Mouse (Mus musculus) heart, embryonic 14.5 days (tissue): ENCODE data around the gene Eif3k. TPM values are rescaled to one million over a fixed set of nuclear protein-coding genes. Genes with fewer than 3 reads are reported as not detected.

ENCODE experiments used
- ATAC-seq: fragments of 200-750 bp; cut with Nextera tagmentation; 2 replicates; pipeline ENCODE4 v1.8.0; 2017; ENCODE audit warnings: low read depth, moderate TSS enrichment; ENCODE audit not compliant: insufficient number of reproducible peaks, insufficient read depth, low FRiP score
- H3K27ac ChIP-seq, 2 experiments: fragments of 200-500 bp in 1 of 2; fragments of 300-500 bp in 1 of 2; sonication (generic) in 1 of 2; replicated peaks in 1 of 2; 2 replicates each; pipeline ENCODE4 v1.5.1; 2012 to 2014; ENCODE audit warnings: low read depth in 2 of 2, low read length in 2 of 2, control low read depth in 1 of 2, mild to moderate bottlenecking in 1 of 2, mixed read lengths in 1 of 2; ENCODE audit not compliant: control insufficient read depth in 1 of 2, insufficient read depth in 1 of 2
- H3K27me3 ChIP-seq: fragments of 300-500 bp; sonication (generic); 2 replicates; pipeline ENCODE4 v1.6.1; 2014; ENCODE audit warnings: mild to moderate bottlenecking, low read length, control low read depth; ENCODE audit not compliant: control insufficient read depth, insufficient read depth
- H3K36me3 ChIP-seq: fragments of 300-500 bp; sonication (generic); 2 replicates; pipeline ENCODE4 v1.6.1; 2014; ENCODE audit warnings: mild to moderate bottlenecking, control low read depth, low read length, mixed read lengths; ENCODE audit not compliant: control insufficient read depth, insufficient read depth
- H3K4me1 ChIP-seq, 2 experiments: fragments of 200-500 bp in 1 of 2; fragments of 300-500 bp in 1 of 2; sonication (generic) in 1 of 2; 2 replicates each; pipeline ENCODE4 v1.6.1; 2012 to 2014; ENCODE audit warnings: low read length in 2 of 2, control low read depth in 1 of 2, mixed read lengths in 1 of 2; ENCODE audit not compliant: control insufficient read depth in 2 of 2, insufficient read depth in 2 of 2
- H3K4me2 ChIP-seq: fragments of 300-500 bp; sonication (generic); 2 replicates; pipeline ENCODE4 v1.6.1; 2014; ENCODE audit warnings: mild to moderate bottlenecking, low read length
- H3K4me3 ChIP-seq, 2 experiments: fragments of 200-500 bp in 1 of 2; fragments of 300-500 bp in 1 of 2; sonication (generic) in 1 of 2; 2 replicates each; pipeline ENCODE4 v1.5.1; 2012 to 2014; ENCODE audit warnings: low read length in 2 of 2, mild to moderate bottlenecking in 2 of 2, control low read depth in 1 of 2, low read depth in 1 of 2, moderate library complexity in 1 of 2; ENCODE audit not compliant: control insufficient read depth in 1 of 2, insufficient read depth in 1 of 2
- H3K9ac ChIP-seq: fragments of 300-500 bp; sonication (generic); 2 replicates; pipeline ENCODE4 v1.6.1; 2014; ENCODE audit warnings: mild to moderate bottlenecking, low read length
- H3K9me3 ChIP-seq: fragments of 300-500 bp; sonication (generic); 2 replicates; pipeline ENCODE4 v1.6.1; 2016; ENCODE audit warnings: low read length, control low read depth; ENCODE audit not compliant: control insufficient read depth
- WGBS: fragments of 180-500 bp; shearing (Covaris S2); extraction: QIAGEN DNeasy Blood & Tissue Kit; methylation state at CpG from one replicate; pipeline ENCODE4 v1.1.7; 2014; 5-methylcytosine and 5-hydroxymethylcytosine counted together
- polyA plus RNA-seq: library from polyadenylated mRNA; unstranded; fragments of >200 nt; fragmentation: Nextera tagmentation; extraction: Ambion mirVana; gene quantifications from 2 replicates; pipeline ENCODE4 v1.2.1, GENCODE M21; 2014

Gene Eif3k
- polyA plus RNA-seq, 1 experiment from 2014 or later: 319 TPM

- Histone ChIP-seq H3K27ac (no peak overlapping the region), H3K36me3 (peaks cover 5% of the 10 kb centered on the region), H3K4me3 (no peak overlapping the region), H3K27me3 (no peaks in the 10 kb centered on the region), H3K9ac (no peak overlapping the region), H3K9me3 (no peaks in the 10 kb centered on the region), H3K4me2 (no peak overlapping the region), H3K4me1 (peaks cover 14% of the 10 kb centered on the region in 2 experiments)
- no peak for ATAC-seq
- WGBS: 100% methylated on average over 1 of the region's 1 CpGs
Observed at GRCm38 (mm10) chr7:28984452-28984851, 2.8 kb upstream of the Eif3k start.

- H3K27me3 ChIP-seq: no peaks in the 10 kb centered on the region
- no peaks in the 10 kb centered on the region for H3K9me3 ChIP-seq
- H3K9ac ChIP-seq: no peak overlapping the region
- no peak overlapping the region for H3K4me3 ChIP-seq
- no peak overlapping the region for H3K4me2 ChIP-seq
- no peak for ATAC-seq
- peaks cover 14% of the 10 kb centered on the region in 2 experiments for H3K4me1 ChIP-seq
- WGBS: 52% methylated on average over 4 of the region's 4 CpGs
- no peak overlapping the region for H3K27ac ChIP-seq
- H3K36me3 ChIP-seq: peaks cover 11% of the 10 kb centered on the region
Observed at GRCm38 (mm10) chr7:28983849-28984248, 2.2 kb upstream of the Eif3k start.

GRCm38 (mm10) chr7:28983141-28983564, 1.5 kb upstream of the Eif3k start:
- 56% methylated on average over 11 of the region's 11 CpGs for WGBS
- Histone ChIP-seq H3K36me3 (peaks cover 18% of the 10 kb centered on the region), H3K27ac (no peak overlapping the region), H3K9me3 (no peaks in the 10 kb centered on the region), H3K4me3 (no peak overlapping the region), H3K9ac (no peak overlapping the region), H3K4me1 (peaks cover 14% of the 10 kb centered on the region in 2 experiments), H3K27me3 (no peaks in the 10 kb centered on the region), H3K4me2 (peak overlapping the region; percentile 81)
- no peak for ATAC-seq

- peak overlapping the region; percentile 76 to 86 for H3K27ac ChIP-seq
- H3K27me3 ChIP-seq: no peaks in the 10 kb centered on the region
- H3K4me3 ChIP-seq: peak overlapping the region; percentile 53 to 66
- peaks cover 25% of the 10 kb centered on the region for H3K36me3 ChIP-seq
- H3K9me3 ChIP-seq: no peaks in the 10 kb centered on the region
- WGBS: 16% methylated on average over 19 of the region's 19 CpGs
- peak; percentile 29 for ATAC-seq
- H3K9ac ChIP-seq: peak overlapping the region; percentile 80
- H3K4me1 ChIP-seq: peaks cover 14% of the 10 kb centered on the region in 2 experiments
- peak overlapping the region; percentile 81 for H3K4me2 ChIP-seq
Observed at GRCm38 (mm10) chr7:28982274-28983013, 780 bp upstream of the Eif3k start.

- 83% methylated on average over 9 of the region's 9 CpGs for WGBS
- H3K4me1 ChIP-seq: peaks cover 8 to 13% of the 10 kb centered on the region in 2 experiments
- H3K4me3 ChIP-seq: no peak overlapping the region
- H3K9me3 ChIP-seq: no peaks in the 10 kb centered on the region
- no peak overlapping the region for H3K27ac ChIP-seq
- no peak for ATAC-seq
- H3K27me3 ChIP-seq: no peaks in the 10 kb centered on the region
- H3K36me3 ChIP-seq: peaks cover 67% of the 10 kb centered on the region
- H3K9ac ChIP-seq: no peak overlapping the region
- no peak overlapping the region for H3K4me2 ChIP-seq
Observed at GRCm38 (mm10) chr7:28977556-28977955, 4.1 kb downstream of the Eif3k start.

- peaks cover 18 to 25% of the 10 kb centered on the region in 2 experiments for H3K4me1 ChIP-seq
- H3K9ac ChIP-seq: no peak overlapping the region
- H3K36me3 ChIP-seq: peaks cover 70% of the 10 kb centered on the region
- no peaks in the 10 kb centered on the region for H3K27me3 ChIP-seq
- 86% methylated on average over 8 of the region's 8 CpGs for WGBS
- H3K9me3 ChIP-seq: no peaks in the 10 kb centered on the region
- no peak overlapping the region for H3K4me2 ChIP-seq
- no peak overlapping the region for H3K4me3 ChIP-seq
- no peak for ATAC-seq
- H3K27ac ChIP-seq: peak overlapping the region in 1 of 2 experiments; percentile 79; a peak in 2 of 4 replicates
Observed at GRCm38 (mm10) chr7:28973025-28973424, 8.6 kb downstream of the Eif3k start.

- Histone ChIP-seq H3K27me3 (no peaks in the 10 kb centered on the region), H3K27ac (peak overlapping the region; percentile 79), H3K4me1 (peaks cover 18 to 25% of the 10 kb centered on the region in 2 experiments), H3K9ac (peak overlapping the region; percentile 2; the same call in 1 of the 2 replicates), H3K36me3 (peaks cover 65% of the 10 kb centered on the region), H3K9me3 (no peaks in the 10 kb centered on the region), H3K4me3 (no peak overlapping the region), H3K4me2 (no peak overlapping the region)
- no peak for ATAC-seq
- 72% methylated on average over 8 of the region's 8 CpGs for WGBS
Observed at GRCm38 (mm10) chr7:28972542-28972985, 9.1 kb downstream of the Eif3k start.
